ENCODE assay signal across 21 mouse cellular contexts in the genomic region with DNA sequence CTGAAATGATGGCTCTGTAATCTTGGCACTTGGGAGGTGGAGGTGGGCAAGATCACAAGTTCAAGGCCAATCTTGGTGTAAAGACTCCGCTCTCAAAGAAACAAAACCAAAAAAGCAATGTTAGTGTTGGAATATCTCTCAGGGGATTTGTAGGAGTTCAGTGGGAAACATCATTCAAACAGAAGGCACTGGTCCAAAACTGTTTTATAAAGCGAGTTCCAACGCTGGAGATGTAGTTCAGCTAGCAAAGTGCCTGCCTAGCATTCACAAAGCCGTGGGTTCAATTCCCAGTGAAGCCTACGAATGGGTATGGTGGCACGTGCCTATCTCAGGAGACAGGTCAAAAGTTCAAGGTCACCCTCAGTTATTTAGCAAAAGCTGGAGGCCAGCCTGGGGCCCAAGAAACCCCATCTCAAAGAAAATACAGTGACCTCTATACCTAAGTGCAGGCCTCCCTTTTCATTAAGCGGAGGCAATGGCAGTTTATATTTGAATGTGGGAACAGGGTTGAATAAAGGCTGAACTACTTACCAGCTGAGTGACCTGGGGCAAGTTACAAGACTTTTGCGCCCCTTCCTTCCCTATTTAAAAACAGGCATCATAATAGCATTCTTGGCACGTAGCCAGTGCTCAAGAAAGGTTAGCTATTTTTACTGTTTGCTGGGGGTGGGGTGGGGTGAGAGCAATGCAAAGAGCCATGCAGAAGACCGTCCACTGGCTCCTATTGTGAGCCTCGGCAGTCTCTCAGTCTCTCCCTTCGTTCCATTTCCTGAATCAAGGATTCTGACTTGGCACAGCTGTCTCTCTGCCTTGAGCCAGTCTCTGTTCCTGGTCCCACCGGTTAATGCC. TPM values are rescaled to one million over a fixed set of nuclear protein-coding genes. Genes with fewer than 3 reads are reported as not detected.
A peak's percentile ranks its signal among the peaks of the same experiment; 100 is the strongest.
DNase-seq lines count a peak whose midpoint lies in the region; ATAC-seq and TF ChIP-seq lines count a peak whose summit lies in the region.
"Had no signal": no experiment of that assay in that cellular context is flagged by ENCODE, and none has a peak within 500 bp of the region (broad histone marks: within the 10 kb centered on the region; RNA-seq: fewer than 3 reads in every experiment).

No protein-coding gene starts in this region.

- TF ChIP-seq EP300 in lung, postnatal 0 days (IDR thresholded peaks at IDR 0.05) = no peak

- peak overlapping the region; percentile 54 for H3K27ac ChIP-seq in left cerebral cortex, adult 2 months
- H3K27ac ChIP-seq in cortical plate, adult 2 months (ENCODE audit: insufficient read depth, low read length) = peak overlapping the region; percentile 32
- H3K27ac ChIP-seq in limb, embryonic 13.5 days = no peak overlapping the region
- H3K27ac ChIP-seq in lung, postnatal 0 days (ENCODE audit: low read length) = no peak overlapping the region
- H3K27ac ChIP-seq: gastrocnemius, adult 2 months; hindbrain, embryonic 14.5 days; neural tube, embryonic 12.5 days had no signal

- peaks cover 12% of the 10 kb centered on the region; the same call in 1 of the 2 replicates for H3K27me3 ChIP-seq in limb, embryonic 13.5 days
- H3K27me3 ChIP-seq in lung, postnatal 0 days (replicated peaks; ENCODE audit: insufficient read depth, low read length) = no peaks in the 10 kb centered on the region
- H3K27me3 ChIP-seq: neural tube, embryonic 12.5 days had no signal

- ATAC-seq in limb, embryonic 13.5 days (ENCODE audit: low FRiP score, low read depth) = no peak
- no peak for ATAC-seq in lung, postnatal 0 days
- no peak for ATAC-seq in frontal cortex, adult (ENCODE audit: low TSS enrichment)
- ATAC-seq: forebrain, embryonic 16.5 days; intestine, embryonic 16.5 days had no signal

- intact Hi-C loops in left cerebral cortex, adult 2 months (cut with DNase I) = no loop called here

- DNase-seq in left cerebral cortex, adult 2 months (ENCODE audit: extremely low spot score in 1 of 2, low spot score in 2 of 2) = no peak
- no peak for DNase-seq in left cerebral cortex, adult 11 months (ENCODE audit: low spot score)
- peak; percentile 95 for DNase-seq in ES-CJ7 (ENCODE audit: low read depth, low spot score)
- no peak for DNase-seq in lung, postnatal 0 days (ENCODE audit: low spot score)
- no peak for DNase-seq in right cerebral cortex, postnatal 36 days (ENCODE audit: low spot score in 2 of 2)
- DNase-seq: adrenal gland, adult 8-10 months; cerebellum, adult 11 months; cerebellum, postnatal 25 days; gastrocnemius, adult 2 months; layer of hippocampus, adult 9-11 months; lung, adult 18-20 months; lung, postnatal 36 days had no signal

- TF ChIP-seq CTCF in left cerebral cortex, adult 2 months (IDR thresholded peaks at IDR 0.05) = no peak
- TF ChIP-seq CTCF in cortical plate, adult 2 months (IDR thresholded peaks at IDR 0.05; ENCODE audit: extremely low read depth, insufficient read depth, low read length) = no peak
- TF ChIP-seq CTCF in lung, postnatal 0 days (IDR thresholded peaks at IDR 0.05) = no peak

- no peak for TF ChIP-seq POLR2A in cortical plate, adult 2 months (IDR thresholded peaks at IDR 0.05; ENCODE audit: extremely low read depth, insufficient read depth, low read length)

- H3K4me1 ChIP-seq in cortical plate, adult 2 months (ENCODE audit: control insufficient read depth, insufficient read depth, low read length) = peaks cover 7% of the 10 kb centered on the region
- peaks cover 15% of the 10 kb centered on the region for H3K4me1 ChIP-seq in limb, embryonic 13.5 days
- no peaks in the 10 kb centered on the region for H3K4me1 ChIP-seq in lung, postnatal 0 days (ENCODE audit: insufficient read depth, low read depth, low read length)

- no peaks in the 10 kb centered on the region for H3K9me3 ChIP-seq in limb, embryonic 13.5 days
- H3K9me3 ChIP-seq in lung, postnatal 0 days (ENCODE audit: low read length) = no peaks in the 10 kb centered on the region
- H3K9me3 ChIP-seq: neural tube, embryonic 12.5 days had no signal

- no peaks in the 10 kb centered on the region for H3K36me3 ChIP-seq in limb, embryonic 13.5 days
- no peaks in the 10 kb centered on the region for H3K36me3 ChIP-seq in lung, postnatal 0 days (ENCODE audit: insufficient read depth, low read length)
- H3K36me3 ChIP-seq: neural tube, embryonic 12.5 days had no signal

- 59% methylated on average over 13 of the region's 13 CpGs for WGBS in limb, embryonic 13.5 days
- WGBS in lung, postnatal 0 days = 55% methylated on average over 13 of the region's 13 CpGs

- H3K9ac ChIP-seq in limb, embryonic 13.5 days = no peak overlapping the region
- no peak overlapping the region for H3K9ac ChIP-seq in lung, postnatal 0 days (replicated peaks; ENCODE audit: low read depth)
- H3K9ac ChIP-seq: hindbrain, embryonic 14.5 days; neural tube, embryonic 12.5 days had no signal

- H3K4me2 ChIP-seq in limb, embryonic 13.5 days (replicated peaks) = 0 out of 2 replicates have a peak overlapping the region, but pooled peaks have one; percentile 12
- no peak overlapping the region for H3K4me2 ChIP-seq in lung, postnatal 0 days (replicated peaks; ENCODE audit: low read depth, low read length)
- H3K4me2 ChIP-seq: hindbrain, embryonic 14.5 days; neural tube, embryonic 12.5 days had no signal

- no peak overlapping the region for H3K4me3 ChIP-seq in left cerebral cortex, adult 2 months
- no peak overlapping the region for H3K4me3 ChIP-seq in cortical plate, adult 2 months (ENCODE audit: insufficient read depth, low read length)
- no peak overlapping the region for H3K4me3 ChIP-seq in limb, embryonic 13.5 days
- H3K4me3 ChIP-seq in lung, postnatal 0 days (ENCODE audit: low read depth, low read length) = no peak overlapping the region
- H3K4me3 ChIP-seq: gastrocnemius, adult 2 months; neural tube, embryonic 12.5 days had no signal

RNA-seq across cellular contexts. Expression of a gene that starts 32.0 kb away (rescaled TPM):
- 100 to 1,000 TPM; 372 to 403 TPM for total RNA-seq in left cerebral cortex, adult 2 months (2021)
- polyA plus RNA-seq in cortical plate, adult 2 months (2012; rRNA removed) = 222 and 224 TPM in 2 replicates
- 0.53 and 0.55 TPM in 2 replicates for polyA plus RNA-seq in limb, embryonic 13.5 days (2015; fragmentation: Nextera tagmentation; extraction: Ambion mirVana)
- polyA plus RNA-seq in lung, postnatal 0 days (2015; fragmentation: Nextera tagmentation; extraction: Ambion mirVana) = 0.10 and 0.18 TPM in 2 replicates
- total RNA-seq: gastrocnemius, adult 2 months; liver, adult 2 months; monocyte, adult 5-6 weeks had no signal

RNA-seq across cellular contexts. Expression of a gene that starts 42.6 kb away (rescaled TPM):
- total RNA-seq in left cerebral cortex, adult 2 months (2021) = 10 to 100 TPM; 52.1 to 54.0 TPM
- polyA plus RNA-seq in cortical plate, adult 2 months (2012; rRNA removed) = 85.9 and 87.5 TPM in 2 replicates
- 51.0 and 53.7 TPM in 2 replicates for polyA plus RNA-seq in limb, embryonic 13.5 days (2015; fragmentation: Nextera tagmentation; extraction: Ambion mirVana)
- 60.4 and 66.1 TPM in 2 replicates for polyA plus RNA-seq in lung, postnatal 0 days (2015; fragmentation: Nextera tagmentation; extraction: Ambion mirVana)

Comparison
In these comparisons a context has a peak if more than half of its experiments do, and no peak if none do; other contexts are left out.
1. H3K27ac ChIP-seq: peak in left cerebral cortex, adult 2 months (single experiment) and cortical plate, adult 2 months (single experiment); none in limb, embryonic 13.5 days (single experiment) and lung, postnatal 0 days (single experiment).
2. RNA of a gene that starts 32.0 kb away (polyA plus RNA-seq): 222 to 224 TPM in cortical plate, adult 2 months; 0.53 to 0.55 TPM in limb, embryonic 13.5 days and 0.10 to 0.18 TPM in lung, postnatal 0 days; every median in the first group is over 100 times any median in the second.